Mouse (Mus musculus): ENCODE measurements around the gene Hnf4a.

- TF ChIP-seq MYC (IDR thresholded peaks at IDR 0.05; ENCODE audit: low read depth, low read length) (no peak), POLR2A (IDR thresholded peaks at IDR 0.05; ENCODE audit: low read depth, low read length) (no peak), CTCF (conservative IDR thresholded peaks at IDR 0.05 in 1 of 2, IDR thresholded peaks at IDR 0.05 in 1 of 2; ENCODE audit: low read depth in 2 of 2, low read length in 2 of 2) (peak; percentile 85 to 87), NRF1 (IDR thresholded peaks at IDR 0.05; ENCODE audit: low read depth, low read length) (no peak), TCF12 (IDR thresholded peaks at IDR 0.05; ENCODE audit: low read depth, low read length) (no peak), NELFE (IDR thresholded peaks at IDR 0.05; ENCODE audit: low read depth, low read length) (no peak; the same call in 1 of the 2 replicates)
Observed at GRCm38 (mm10) chr2:163534958-163535524, 28.4 kb downstream of the Hnf4a start.
